Mouse (Mus musculus) brain, embryonic 14.5 days (tissue): ENCODE measurements at regions not wholly inside any gene's neighbourhood (a gene's known extent, or its start where the extent isn't known, plus 50 kb on each side); places are given as distances from the start of the nearest gene placed in this dataset.

Experiments
- CTCF ChIP-seq: fragments of 200-500 bp; IDR thresholded peaks from 2 replicates; pipeline ENCODE4 v1.5.1; 2012; ENCODE audit warnings: inconsistent platforms, mild to moderate bottlenecking, moderate library complexity, borderline replicate concordance; ENCODE audit not compliant: insufficient read depth, insufficient read length; ENCODE audit errors: extremely low read depth
- POLR2A ChIP-seq: fragments of 200-500 bp; IDR thresholded peaks from 2 replicates; pipeline ENCODE4 v1.6.1; 2012; ENCODE audit warnings: mild to moderate bottlenecking, inconsistent platforms, borderline replicate concordance; ENCODE audit not compliant: poor library complexity, insufficient read depth, insufficient read length, severe bottlenecking; ENCODE audit errors: extremely low read depth

DNA sequence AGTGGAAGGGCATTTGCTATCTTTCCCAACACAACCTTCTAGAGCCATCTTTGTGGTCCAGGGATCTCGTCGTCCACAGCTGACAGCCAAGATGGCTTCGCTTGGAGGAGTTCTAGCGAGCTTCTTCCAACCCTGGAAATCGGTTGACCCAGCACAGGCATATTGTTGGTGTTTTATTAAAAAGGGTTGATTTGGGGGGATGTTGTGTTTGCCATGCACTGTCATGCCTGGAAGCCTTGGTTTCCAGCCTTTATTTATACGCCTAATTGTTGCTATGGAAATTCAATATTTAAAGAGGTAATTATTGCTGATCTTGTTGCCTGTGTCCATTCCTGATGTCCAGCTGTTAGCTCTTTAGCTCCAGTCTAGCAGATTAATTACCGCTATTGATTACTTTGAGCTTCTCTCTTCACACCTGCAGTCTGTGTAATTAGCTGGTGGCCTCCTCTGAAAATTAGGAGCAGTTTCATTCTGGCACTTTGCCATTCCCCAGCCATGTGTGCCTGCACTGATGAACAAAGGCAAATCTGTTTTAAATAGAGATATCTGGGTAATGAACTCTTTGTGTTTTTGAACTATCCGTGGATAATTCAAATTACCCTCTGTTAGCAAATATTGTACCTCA is 275.4 kb downstream of the Rnf144b start:
- TF ChIP-seq CTCF, result no peak
- TF ChIP-seq POLR2A, result no peak
